Mouse (Mus musculus): ENCODE data around the gene Cog4.

- TF ChIP-seq POLR2A (IDR thresholded peaks at IDR 0.05; ENCODE audit: borderline replicate concordance, insufficient read depth, low read length) (no peak), CTCF (IDR thresholded peaks at IDR 0.05; ENCODE audit: borderline replicate concordance, insufficient read depth, low read depth, low read length) (no peak)
These were observed 42.5 kb downstream of the Cog4 start for GRCm38 (mm10) chr8:110888860-110889259.
